Mouse (Mus musculus) macrophage (primary cell): Measurements from ENCODE around the gene Sult6b2. TPM values are rescaled to one million over a fixed set of nuclear protein-coding genes. Genes with fewer than 3 reads are reported as not detected.

Experiments
- H3K27ac ChIP-seq: fragments of 350-480 bp; formaldehyde crosslinking; 2 replicates; pipeline ENCODE4 v1.9.0; 2021
- H3K36me3 ChIP-seq: fragments of 350-480 bp; formaldehyde crosslinking; 2 replicates; pipeline ENCODE4 v1.9.0; 2021; ENCODE audit errors: inconsistent target
- H3K4me3 ChIP-seq: fragments of 350-480 bp; formaldehyde crosslinking; 2 replicates; pipeline ENCODE4 v1.9.0; 2021; ENCODE audit errors: inconsistent target
- H3K79me2 ChIP-seq: fragments of 350-480 bp; formaldehyde crosslinking; 2 replicates; pipeline ENCODE4 v1.9.0; 2021; ENCODE audit errors: inconsistent target
- WGBS: methylation state at CpG from one replicate; pipeline ENCODE4 v1.1.7; 2026; ENCODE audit warnings: inconsistent platforms; ENCODE audit not compliant: missing documents; 5-methylcytosine and 5-hydroxymethylcytosine counted together
- polyA plus RNA-seq: library from polyadenylated mRNA; stranded (reverse); fragments of 250-400 nt; gene quantifications from 3 replicates; pipeline ENCODE4 v1.2.4, GENCODE M21; 2018; ENCODE audit warnings: inconsistent platforms

Gene Sult6b2
- polyA plus RNA-seq, 1 experiment from 2014 or later = not detected

GRCm38 (mm10) chr6:142747165-142747564 lies 57.1 kb downstream of the Sult6b2 start:
- no peaks in the 10 kb centered on the region for H3K36me3 ChIP-seq
- no peak overlapping the region for H3K4me3 ChIP-seq
- no peaks in the 10 kb centered on the region for H3K79me2 ChIP-seq
- no CpG with 5 or more reads among the region's 2 CpGs for WGBS
- peak overlapping the region; percentile 86 for H3K27ac ChIP-seq

DNA sequence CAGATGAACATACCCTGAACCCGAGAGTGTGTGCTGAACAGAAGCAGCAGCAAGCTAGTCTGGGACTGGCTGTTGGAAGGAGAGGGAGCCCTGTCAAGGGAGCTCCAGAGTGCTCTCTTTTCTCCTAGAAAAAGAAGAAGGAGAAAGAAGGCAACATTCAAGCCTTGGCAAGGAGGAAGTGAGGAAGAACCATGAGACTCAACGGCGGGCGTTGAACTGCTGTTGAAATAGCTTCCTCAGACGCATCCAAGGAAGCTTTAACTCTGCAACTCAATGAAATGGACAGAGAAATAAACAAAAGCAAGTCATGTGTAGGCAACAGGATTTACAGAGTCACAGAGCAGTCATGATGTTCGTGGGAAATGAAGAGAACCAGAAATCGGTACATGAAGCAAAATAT lies 57.5 kb downstream of the Sult6b2 start:
- H3K27ac ChIP-seq = peak overlapping the region; percentile 86
- no peak overlapping the region for H3K4me3 ChIP-seq
- no peaks in the 10 kb centered on the region for H3K36me3 ChIP-seq
- no peaks in the 10 kb centered on the region for H3K79me2 ChIP-seq
- WGBS = 14% methylated on average over 7 of the region's 7 CpGs

GRCm38 (mm10) chr6:142745484-142745883 lies 58.8 kb downstream of the Sult6b2 start:
- Histone ChIP-seq H3K4me3 (no peak overlapping the region), H3K27ac (no peak overlapping the region), H3K79me2 (no peaks in the 10 kb centered on the region), H3K36me3 (no peaks in the 10 kb centered on the region)
- WGBS = 97% methylated on average over 5 of the region's 5 CpGs

DNA sequence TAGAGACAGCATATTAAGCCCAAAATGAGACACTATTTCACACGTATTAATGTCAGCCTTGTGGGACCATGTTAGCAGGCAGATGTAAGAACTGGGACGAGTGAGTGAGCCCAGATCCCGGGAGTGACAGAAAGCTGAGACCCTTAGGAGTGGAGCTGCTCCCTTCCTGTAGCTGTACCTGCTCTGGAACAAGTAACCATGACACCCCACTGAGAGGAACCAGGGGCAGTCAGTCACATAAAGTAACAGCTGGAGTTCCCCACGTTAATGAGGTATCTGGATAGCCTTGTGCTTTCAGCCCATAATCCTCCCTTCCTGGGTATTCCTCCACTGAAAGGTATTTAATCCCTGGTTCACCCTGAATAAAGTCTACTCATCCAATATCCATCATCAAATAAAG lies 61.1 kb downstream of the Sult6b2 start:
- WGBS = 93% methylated on average over 4 of the region's 4 CpGs
- H3K27ac ChIP-seq = no peak overlapping the region
- H3K36me3 ChIP-seq = no peaks in the 10 kb centered on the region
- no peaks in the 10 kb centered on the region for H3K79me2 ChIP-seq
- H3K4me3 ChIP-seq = no peak overlapping the region

GRCm38 (mm10) chr6:142741763-142742162 lies 62.5 kb downstream of the Sult6b2 start:
- Histone ChIP-seq H3K27ac (no peak overlapping the region), H3K36me3 (no peaks in the 10 kb centered on the region), H3K4me3 (no peak overlapping the region), H3K79me2 (no peaks in the 10 kb centered on the region)
- 98% methylated on average over 6 of the region's 6 CpGs for WGBS

DNA sequence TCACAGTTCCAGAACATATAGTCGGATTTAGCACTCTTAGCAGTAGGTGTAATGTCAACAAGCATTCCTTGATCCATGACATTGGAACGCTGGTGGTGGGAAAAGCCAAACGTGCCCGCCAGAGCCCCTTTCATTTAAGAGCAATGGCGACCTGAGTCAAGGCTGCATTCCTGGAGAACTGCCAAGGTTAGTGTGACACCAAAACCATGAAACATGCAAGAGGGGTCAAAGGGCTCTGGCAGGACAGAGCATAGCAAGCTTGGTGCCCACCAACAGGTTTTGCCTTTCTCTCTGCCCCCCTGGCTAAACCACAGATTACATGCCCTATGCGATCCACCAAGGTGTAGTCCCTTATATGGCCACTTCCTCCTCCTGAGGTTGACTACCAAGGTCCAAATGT lies 65.7 kb downstream of the Sult6b2 start:
- no peaks in the 10 kb centered on the region for H3K36me3 ChIP-seq
- WGBS = 84% methylated on average over 6 of the region's 6 CpGs
- no peak overlapping the region for H3K27ac ChIP-seq
- no peaks in the 10 kb centered on the region for H3K79me2 ChIP-seq
- H3K4me3 ChIP-seq = no peak overlapping the region

DNA sequence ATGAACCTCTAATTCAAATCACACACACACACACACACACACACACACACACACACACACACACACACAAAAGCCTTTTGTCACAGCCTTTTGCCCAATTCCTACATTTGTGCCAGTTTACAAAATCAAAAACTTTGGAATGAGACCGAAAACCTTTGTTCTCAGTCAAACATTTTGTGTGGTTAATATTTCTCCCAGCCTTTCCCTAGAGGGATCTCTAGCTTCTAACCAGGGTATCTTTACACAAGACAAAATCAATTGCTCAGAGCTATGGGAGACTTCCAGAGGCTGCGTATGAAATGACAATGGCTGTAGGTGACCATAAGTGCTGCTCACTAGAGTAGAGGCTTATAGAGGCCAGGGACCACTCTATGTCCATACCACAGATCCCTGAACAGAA lies 66.1 kb downstream of the Sult6b2 start:
- Histone ChIP-seq H3K36me3 (no peaks in the 10 kb centered on the region), H3K27ac (no peak overlapping the region), H3K79me2 (no peaks in the 10 kb centered on the region), H3K4me3 (no peak overlapping the region)
- WGBS = 86% methylated on average over 2 of the region's 2 CpGs

DNA sequence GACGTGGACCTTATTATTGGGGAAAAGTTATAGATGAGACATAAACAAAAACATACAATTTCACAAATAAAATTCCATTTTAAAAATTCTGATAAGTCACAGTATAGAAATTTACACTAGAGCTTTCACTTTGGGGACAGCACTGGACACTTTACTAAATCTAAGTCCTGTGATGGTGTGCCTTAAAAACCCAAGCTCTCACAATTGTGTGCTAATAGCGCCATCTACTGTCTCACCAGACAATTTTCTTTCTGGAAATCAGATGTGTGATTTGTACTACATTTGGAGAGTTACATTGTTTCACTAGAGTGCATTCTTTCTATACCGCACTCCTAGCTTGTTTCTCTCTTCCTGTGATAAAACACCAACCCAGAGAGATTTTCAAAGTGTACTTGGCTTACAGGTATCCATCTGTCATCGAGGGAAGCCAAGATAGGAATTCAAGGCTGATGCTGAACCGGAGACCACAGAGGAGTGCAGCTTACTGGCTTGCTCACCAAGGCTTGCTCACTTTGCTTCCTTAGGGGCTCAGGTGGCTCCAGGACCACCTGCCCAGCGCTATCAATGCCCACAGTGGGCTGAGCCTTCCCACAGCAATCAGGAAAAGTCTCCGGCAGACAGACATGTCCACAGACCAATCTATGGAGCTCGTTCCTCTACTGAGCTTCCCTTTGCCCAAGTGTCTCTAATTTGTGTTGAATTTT lies 68.8 kb downstream of the Sult6b2 start:
- 50% methylated on average over 8 of the region's 8 CpGs for WGBS

More for the DNA sequence above, 68.8 kb downstream of the Sult6b2 start:
- Histone ChIP-seq H3K36me3 (no peaks in the 10 kb centered on the region), H3K27ac (no peak overlapping the region), H3K4me3 (no peak overlapping the region), H3K79me2 (no peaks in the 10 kb centered on the region)

Other genes with a start within 250 kb of the Sult6b2 start
- not detected in 3 replicates for gene Kcnj8, start 232.9 kb downstream of the Sult6b2 start, polyA plus RNA-seq
- gene Abcc9, start 102.2 kb downstream of the Sult6b2 start, polyA plus RNA-seq = not detected in 3 replicates
- 40.5 to 57.4 TPM (median 55.1 TPM) in 3 replicates for gene Cmas, start 47.8 kb downstream of the Sult6b2 start, polyA plus RNA-seq
- 0.02 to 0.13 TPM (median 0.11 TPM) in 3 replicates for gene St8sia1, start 159.9 kb upstream of the Sult6b2 start, polyA plus RNA-seq